Mouse (Mus musculus) intestine, postnatal 0 days (tissue): Measurements from ENCODE around the gene Myh6. TPM values are rescaled to one million over a fixed set of nuclear protein-coding genes. Genes with fewer than 3 reads are reported as not detected.
A peak's percentile ranks its signal among the peaks of the same experiment; 100 is the strongest.

Experiments used
- ATAC-seq: fragments of 200-750 bp; cut with Nextera tagmentation; 2 replicates; pipeline ENCODE4 v1.8.0; 2017; ENCODE audit warnings: mild to moderate bottlenecking, moderate TSS enrichment, moderate library complexity
- H3K27ac ChIP-seq: fragments of 300-500 bp; sonication (generic); 2 replicates; pipeline ENCODE4 v1.5.1; 2014; ENCODE audit warnings: mild to moderate bottlenecking, low read depth, low read length, moderate library complexity
- H3K27me3 ChIP-seq: fragments of 300-500 bp; sonication (generic); replicated peaks from 2 replicates; pipeline ENCODE4 v1.6.1; 2014; ENCODE audit warnings: low read length, mixed read lengths; ENCODE audit not compliant: control insufficient read depth, insufficient read depth
- H3K36me3 ChIP-seq: fragments of 300-500 bp; sonication (generic); 2 replicates; pipeline ENCODE4 v1.6.1; 2014; ENCODE audit warnings: mild to moderate bottlenecking, moderate library complexity; ENCODE audit not compliant: control insufficient read depth, insufficient read depth
- H3K4me1 ChIP-seq: fragments of 300-500 bp; sonication (generic); replicated peaks from 2 replicates; pipeline ENCODE4 v1.6.1; 2014; ENCODE audit warnings: antibody characterized with exemption, low read length, mixed read lengths; ENCODE audit not compliant: control insufficient read depth, insufficient read depth
- H3K4me2 ChIP-seq: fragments of 300-500 bp; sonication (generic); replicated peaks from 2 replicates; pipeline ENCODE4 v1.6.1; 2014; ENCODE audit warnings: low read depth, mild to moderate bottlenecking, moderate library complexity
- H3K4me3 ChIP-seq: fragments of 300-500 bp; sonication (generic); 2 replicates; pipeline ENCODE4 v1.5.1; 2014; ENCODE audit warnings: low read depth, low read length
- H3K9ac ChIP-seq: fragments of 300-500 bp; sonication (generic); 2 replicates; pipeline ENCODE4 v1.6.1; 2014; ENCODE audit warnings: mild to moderate bottlenecking, low read depth, low read length
- H3K9me3 ChIP-seq: fragments of 300-500 bp; sonication (generic); 2 replicates; pipeline ENCODE4 v1.6.1; 2016; ENCODE audit warnings: mixed run types; ENCODE audit not compliant: control insufficient read depth
- CTCF ChIP-seq: sonication (generic); IDR thresholded peaks from 2 replicates; pipeline ENCODE4 v1.5.1; 2016; ENCODE audit warnings: low read depth, mild to moderate bottlenecking, control low read depth, antibody characterized with exemption, moderate library complexity
- WGBS: fragments of 180-500 bp; shearing (Covaris S2); extraction: QIAGEN DNeasy Blood & Tissue Kit; methylation state at CpG from one replicate; pipeline ENCODE4 v1.1.7; 2014; 5-methylcytosine and 5-hydroxymethylcytosine counted together
- polyA plus RNA-seq: library from polyadenylated mRNA; unstranded; fragments of >200 nt; fragmentation: Nextera tagmentation; extraction: Ambion mirVana; gene quantifications from 2 replicates; pipeline ENCODE4 v1.2.1, GENCODE M21; 2015

Gene Myh6
- polyA plus RNA-seq, 1 experiment from 2014 or later, result 0.53 TPM

GRCm38 (mm10) chr14:54941024-54941978 lies 25.4 kb downstream of the Myh6 start:
- TF ChIP-seq CTCF, result no peak
- Histone ChIP-seq H3K36me3 (no peaks in the 10 kb centered on the region), H3K27me3 (no peaks in the 10 kb centered on the region), H3K4me3 (no peak overlapping the region), H3K4me1 (no peaks in the 10 kb centered on the region), H3K27ac (no peak overlapping the region), H3K9ac (no peak overlapping the region), H3K4me2 (no peak overlapping the region), H3K9me3 (no peaks in the 10 kb centered on the region)
- no peak for ATAC-seq
- WGBS, result 60% methylated on average over 13 of the region's 13 CpGs

GRCm38 (mm10) chr14:54940176-54940530 lies 26.6 kb downstream of the Myh6 start:
- no peak overlapping the region for H3K4me2 ChIP-seq
- H3K4me1 ChIP-seq, result no peaks in the 10 kb centered on the region
- TF ChIP-seq CTCF, result no peak
- H3K9me3 ChIP-seq, result no peaks in the 10 kb centered on the region
- WGBS, result 70% methylated on average over 3 of the region's 3 CpGs
- H3K4me3 ChIP-seq, result no peak overlapping the region
- H3K27me3 ChIP-seq, result no peaks in the 10 kb centered on the region
- no peak overlapping the region for H3K9ac ChIP-seq
- H3K36me3 ChIP-seq, result no peaks in the 10 kb centered on the region
- ATAC-seq, result no peak
- H3K27ac ChIP-seq, result no peak overlapping the region

DNA sequence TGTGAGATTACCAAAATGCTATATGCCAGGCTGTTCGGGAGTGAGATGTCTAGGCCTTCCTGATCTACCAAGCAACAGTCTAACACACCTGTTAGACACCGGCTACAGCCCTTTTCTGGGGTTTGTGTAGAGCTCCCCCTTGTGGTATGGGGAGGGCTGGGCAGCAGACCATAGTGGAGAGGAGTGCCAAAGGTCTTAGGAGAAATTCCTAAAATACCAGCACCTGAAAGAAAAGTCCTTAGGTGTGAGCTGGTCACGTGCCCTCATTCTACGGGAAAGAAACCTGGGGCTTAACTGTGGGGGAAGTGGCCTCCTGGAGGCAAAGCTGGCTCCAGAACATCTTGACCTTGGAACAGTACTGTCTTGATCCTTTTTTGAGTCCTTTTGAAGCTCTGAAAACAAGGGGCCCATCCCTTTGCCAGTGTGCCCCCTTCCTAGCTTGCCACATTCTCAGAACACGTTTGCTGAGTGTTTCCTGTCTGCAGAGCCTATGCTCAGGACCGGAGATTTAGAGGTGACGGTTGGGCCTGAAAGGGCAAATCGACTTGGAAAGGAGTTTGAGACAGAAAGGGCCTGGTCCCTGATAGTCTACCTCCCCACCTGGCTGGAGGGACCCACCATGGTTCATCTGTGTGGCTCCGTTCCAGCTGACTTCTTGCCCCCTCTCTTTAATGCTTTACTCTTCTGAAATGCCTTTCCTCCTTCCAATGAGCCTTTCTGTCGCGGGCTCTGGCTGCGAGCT lies 27.1 kb downstream of the Myh6 start:
- H3K9ac ChIP-seq, result no peak overlapping the region
- no peak overlapping the region for H3K27ac ChIP-seq
- 0 out of 2 replicates have a peak, but pooled peaks cover 3% of the 10 kb centered on the region for H3K27me3 ChIP-seq
- no peaks in the 10 kb centered on the region for H3K4me1 ChIP-seq
- H3K36me3 ChIP-seq, result no peaks in the 10 kb centered on the region
- peak; percentile 60; the same call in 1 of the 2 replicates for ATAC-seq
- no peaks in the 10 kb centered on the region for H3K9me3 ChIP-seq
- 49% methylated on average over 12 of the region's 12 CpGs for WGBS
- no peak overlapping the region for H3K4me3 ChIP-seq
- peak; percentile 93 for TF ChIP-seq CTCF
- no peak overlapping the region for H3K4me2 ChIP-seq

DNA sequence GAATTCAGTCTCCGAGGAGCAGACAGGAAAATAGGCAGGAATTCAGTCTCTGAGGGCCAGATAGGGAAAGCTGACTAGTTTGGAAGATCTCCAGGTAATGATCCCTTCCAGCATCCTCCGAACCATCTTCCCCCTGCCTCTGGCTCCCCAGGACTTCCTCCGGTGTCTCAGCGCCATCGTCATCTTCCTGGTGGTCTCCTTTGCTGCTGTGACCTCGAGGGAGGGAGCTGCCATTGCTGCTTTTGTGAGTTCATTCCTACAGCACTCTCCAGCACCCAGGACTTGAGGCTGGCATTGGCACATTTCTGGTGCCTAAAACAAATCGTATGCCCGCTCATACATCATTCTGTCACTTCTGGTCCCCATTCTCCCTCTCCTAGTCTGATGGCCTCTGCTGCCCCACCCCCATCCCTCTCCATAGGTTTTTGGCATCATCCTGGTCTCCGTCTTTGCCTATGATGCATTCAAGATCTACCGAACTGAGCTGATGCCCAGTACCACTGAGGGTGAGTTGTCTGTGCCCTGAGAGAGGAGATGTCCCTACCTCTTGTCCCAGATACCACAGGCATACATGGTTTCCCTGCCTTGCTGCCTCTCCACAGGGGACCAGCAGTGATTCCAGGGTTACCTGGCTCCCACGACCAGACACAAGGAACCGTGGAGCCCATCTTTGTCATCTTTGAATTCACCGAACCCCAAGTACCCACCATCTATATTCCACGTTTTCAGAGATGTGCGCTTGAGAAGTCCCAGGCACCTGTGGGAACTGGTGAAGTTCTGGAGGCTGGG lies 28.1 kb downstream of the Myh6 start:
- H3K4me3 ChIP-seq, result no peak overlapping the region
- no peak overlapping the region for H3K9ac ChIP-seq
- H3K27me3 ChIP-seq, result 0 out of 2 replicates have a peak, but pooled peaks cover 3% of the 10 kb centered on the region
- WGBS, result 83% methylated on average over 15 of the region's 15 CpGs
- no peaks in the 10 kb centered on the region for H3K36me3 ChIP-seq
- no peak for TF ChIP-seq CTCF
- H3K4me1 ChIP-seq, result no peaks in the 10 kb centered on the region
- H3K9me3 ChIP-seq, result no peaks in the 10 kb centered on the region
- no peak overlapping the region for H3K4me2 ChIP-seq
- ATAC-seq, result no peak
- no peak overlapping the region for H3K27ac ChIP-seq

GRCm38 (mm10) chr14:54937361-54938182 lies 29.2 kb downstream of the Myh6 start:
- no peak for TF ChIP-seq CTCF
- ATAC-seq, result no peak
- Histone ChIP-seq H3K27me3 (0 out of 2 replicates have a peak, but pooled peaks cover 3% of the 10 kb centered on the region), H3K9ac (no peak overlapping the region), H3K4me1 (no peaks in the 10 kb centered on the region), H3K4me3 (no peak overlapping the region), H3K9me3 (no peaks in the 10 kb centered on the region), H3K27ac (no peak overlapping the region), H3K4me2 (no peak overlapping the region), H3K36me3 (no peaks in the 10 kb centered on the region)
- WGBS, result 93% methylated on average over 16 of the region's 16 CpGs
